Mouse (Mus musculus) right cerebral cortex, adult 18-20 months (tissue): ENCODE data around the gene Olfr142.
"Not testable (repeated sequence)": the region's sequence is repeated elsewhere in the genome, so short reads cannot be mapped to it uniquely, and the experiment has no call there.

Experiments used
- DNase-seq: peaks from one replicate; pipeline ENCODE4 v3.0.0; 2022; ENCODE audit warnings: mixed read lengths

Olfr142 gene

DNA sequence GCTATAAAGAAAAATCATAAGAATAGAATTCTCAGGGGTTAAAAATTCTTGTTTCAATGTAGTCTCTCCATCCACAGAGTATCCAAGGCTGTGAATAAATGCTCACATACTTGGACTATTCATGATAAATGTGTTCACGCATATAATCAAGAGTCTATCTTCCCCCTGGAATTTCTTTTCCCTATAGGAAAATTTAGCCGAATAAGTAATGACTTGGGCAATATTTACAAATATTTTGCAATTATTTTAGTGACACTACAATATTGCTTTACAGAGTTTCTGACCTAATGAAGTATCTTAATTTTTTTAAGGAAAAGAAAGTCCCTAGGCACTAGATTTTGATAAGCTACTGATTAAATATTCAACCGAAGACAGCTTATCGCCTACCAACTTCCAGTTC lies at the start of gene Olfr142:
Gene Olfr142, minus strand, starts transcription at position 101 of the 400 bp plus-strand sequence.
- no peak for DNase-seq

- DNase-seq: no peak
Observed at GRCm38 (mm10) chr2:90292741-90293140, 35.3 kb upstream of the Olfr142 start, which contains the start of gene Olfr1272. Gene Olfr1272, minus strand, starts transcription at chr2:90292841.

DNA sequence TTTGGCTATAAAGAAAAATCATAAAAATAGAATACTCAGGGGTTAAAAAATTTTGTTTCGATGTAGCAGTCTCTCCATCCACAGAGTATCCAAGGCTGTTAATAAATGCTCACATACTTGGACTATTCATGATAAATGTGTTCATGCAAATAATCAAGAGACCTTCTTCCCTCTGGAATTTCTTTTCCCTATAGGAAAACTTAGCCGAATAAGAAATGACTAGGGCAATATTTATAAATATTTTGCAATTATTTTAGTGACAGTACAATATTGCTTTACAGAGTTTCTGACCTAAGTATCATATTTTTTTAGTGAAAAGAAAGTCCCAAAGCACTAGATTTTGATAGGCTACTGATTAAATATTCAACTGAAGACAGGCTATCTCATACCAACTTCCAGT lies 13.5 kb upstream of the Olfr142 start, which contains the start of gene Olfr1271:
Gene Olfr1271, minus strand, starts transcription at position 101 of the 400 bp plus-strand sequence.
- no peak for DNase-seq

DNA sequence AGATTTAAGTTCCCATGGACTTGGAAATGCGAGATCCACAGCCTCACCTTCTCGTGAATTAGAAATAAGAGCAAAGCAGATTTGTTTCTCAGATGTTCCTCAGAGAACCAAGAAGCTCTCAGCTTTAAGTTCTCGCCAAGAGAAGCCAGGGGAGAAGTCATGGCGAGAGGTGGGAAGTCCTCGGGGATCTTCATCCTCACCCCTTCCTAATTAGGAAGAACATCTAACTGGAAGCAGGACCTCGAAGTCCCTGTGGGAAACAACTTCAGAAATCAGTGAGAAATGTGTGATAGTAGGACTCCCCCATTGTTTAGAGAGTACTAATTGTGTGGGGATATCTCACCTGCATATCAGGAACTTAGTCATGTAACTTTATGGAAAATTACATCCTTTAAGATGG lies 33.0 kb downstream of the Olfr142 start, which contains the start of gene Olfr1506:
Gene Olfr1506, minus strand, starts transcription at position 101 of the 400 bp plus-strand sequence.
- not testable (repeated sequence) for DNase-seq
